Mouse (Mus musculus) gastrocnemius, adult 2 months (tissue): Measurements from ENCODE around the gene Atf6. TPM values are rescaled to one million over a fixed set of nuclear protein-coding genes. Genes with fewer than 3 reads are reported as not detected.
A peak's percentile ranks its signal among the peaks of the same experiment; 100 is the strongest.

Experiments used
- DNase-seq: peaks from one replicate; pipeline ENCODE4 v3.0.0; 2022
- H3K27ac ChIP-seq: fragments of 200-600 bp; 2 replicates; pipeline ENCODE4 v1.8.1; 2022; ENCODE audit warnings: mild to moderate bottlenecking
- H3K4me3 ChIP-seq: fragments of 200-600 bp; 2 replicates; pipeline ENCODE4 v1.8.1; 2022; ENCODE audit warnings: mild to moderate bottlenecking, moderate library complexity
- CTCF ChIP-seq: fragments of 200-600 bp; IDR thresholded peaks from 2 replicates; pipeline ENCODE4 v1.8.1; 2022; ENCODE audit warnings: antibody characterized with exemption, mild to moderate bottlenecking, moderate library complexity
- intact Hi-C: fragments of 180-260 bp; cut with DNase I; formaldehyde crosslinking; loops from one replicate; pipeline ENCODE4 v1.15.1; 2025
- total RNA-seq, 2 experiments: library from RNA; stranded (reverse); gene quantifications; 2 replicates each; pipeline ENCODE4 v1.2.3; 2021

Gene Atf6
- total RNA-seq, 2 experiments from 2014 or later, result 17.3 to 19.0 TPM

GRCm38 (mm10) chr1:170815287-170816004, 52.1 kb downstream of the Atf6 start:
- DNase-seq, result no peak

GRCm38 (mm10) chr1:170812822-170813221, 54.7 kb downstream of the Atf6 start:
- no peak for DNase-seq
- H3K4me3 ChIP-seq, result no peak overlapping the region
- intact Hi-C loops, result no loop called here

More at GRCm38 (mm10) chr1:170815287-170816004, 52.1 kb downstream of the Atf6 start:
- TF ChIP-seq CTCF, result no peak
- intact Hi-C loops, result no loop called here
- H3K27ac ChIP-seq, result no peak overlapping the region
- no peak overlapping the region for H3K4me3 ChIP-seq

GRCm38 (mm10) chr1:170807600-170808270, 59.8 kb downstream of the Atf6 start:
- H3K27ac ChIP-seq, result no peak overlapping the region

More at GRCm38 (mm10) chr1:170812822-170813221, 54.7 kb downstream of the Atf6 start:
- no peak overlapping the region for H3K27ac ChIP-seq
- no peak for TF ChIP-seq CTCF

GRCm38 (mm10) chr1:170804721-170805120, 62.9 kb downstream of the Atf6 start:
- H3K27ac ChIP-seq, result no peak overlapping the region
- intact Hi-C loops, result no loop called here
- no peak for TF ChIP-seq CTCF
- no peak overlapping the region for H3K4me3 ChIP-seq
- no peak for DNase-seq

More at GRCm38 (mm10) chr1:170807600-170808270, 59.8 kb downstream of the Atf6 start:
- intact Hi-C loops, result no loop called here
- no peak for DNase-seq
- no peak for TF ChIP-seq CTCF
- no peak overlapping the region for H3K4me3 ChIP-seq

- no peak overlapping the region for H3K4me3 ChIP-seq
- DNase-seq, result no peak
- intact Hi-C loops, result no loop called here
- no peak for TF ChIP-seq CTCF
- peak overlapping the region; percentile 3; the same call in 1 of the 2 replicates for H3K27ac ChIP-seq
These were observed 64.9 kb downstream of the Atf6 start for GRCm38 (mm10) chr1:170802669-170803068.

- intact Hi-C loops, result no loop called here
- TF ChIP-seq CTCF, result no peak
- DNase-seq, result no peak
- H3K27ac ChIP-seq, result no peak overlapping the region
- H3K4me3 ChIP-seq, result no peak overlapping the region
These were observed 66.9 kb downstream of the Atf6 start for GRCm38 (mm10) chr1:170800694-170801093.

- H3K4me3 ChIP-seq, result no peak overlapping the region
- intact Hi-C loops, result no loop called here
- H3K27ac ChIP-seq, result no peak overlapping the region
- no peak for DNase-seq
- no peak for TF ChIP-seq CTCF
These were observed 71.7 kb downstream of the Atf6 start for GRCm38 (mm10) chr1:170795741-170796347.

GRCm38 (mm10) chr1:170791542-170791941, 76.0 kb downstream of the Atf6 start:
- Histone ChIP-seq H3K4me3 (no peak overlapping the region), H3K27ac (no peak overlapping the region)
- intact Hi-C loops, result no loop called here
- DNase-seq, result no peak
- no peak for TF ChIP-seq CTCF

- intact Hi-C loops, result no loop called here
- no peak overlapping the region for H3K4me3 ChIP-seq
- H3K27ac ChIP-seq, result no peak overlapping the region
- TF ChIP-seq CTCF, result no peak
- no peak for DNase-seq
These were observed 76.6 kb downstream of the Atf6 start for GRCm38 (mm10) chr1:170791001-170791400.

- intact Hi-C loops, result no loop called here
- TF ChIP-seq CTCF, result no peak
These were observed 79.9 kb downstream of the Atf6 start for GRCm38 (mm10) chr1:170787643-170788042.

GRCm38 (mm10) chr1:170786570-170787341, 80.8 kb downstream of the Atf6 start:
- Histone ChIP-seq H3K27ac (no peak overlapping the region), H3K4me3 (no peak overlapping the region)
- intact Hi-C loops, result no loop called here
- DNase-seq, result no peak
- no peak for TF ChIP-seq CTCF

More at GRCm38 (mm10) chr1:170787643-170788042, 79.9 kb downstream of the Atf6 start:
- Histone ChIP-seq H3K4me3 (no peak overlapping the region), H3K27ac (no peak overlapping the region)
- DNase-seq, result no peak

GRCm38 (mm10) chr1:170777688-170778087, 89.9 kb downstream of the Atf6 start:
- intact Hi-C loops, result loop anchor here (10.0 kb wide), 1 partner anchor 133 kb away; the partner anchor contains the start of gene Olfml2b
- Histone ChIP-seq H3K27ac (no peak overlapping the region), H3K4me3 (no peak overlapping the region)
- DNase-seq, result no peak
- TF ChIP-seq CTCF, result peak; percentile 33; the same call in 1 of the 2 replicates
